Mouse (Mus musculus) hindbrain, embryonic 13.5 days (tissue): ENCODE data around the gene Il17rd. TPM values are rescaled to one million over a fixed set of nuclear protein-coding genes. Genes with fewer than 3 reads are reported as not detected.

ENCODE experiments used
- ATAC-seq: fragments of 200-750 bp; cut with Nextera tagmentation; 2 replicates; pipeline ENCODE4 v1.8.0; 2017; ENCODE audit warnings: moderate TSS enrichment; ENCODE audit not compliant: low FRiP score
- H3K27ac ChIP-seq: fragments of 300-500 bp; sonication (generic); 2 replicates; pipeline ENCODE4 v1.5.1; 2015; ENCODE audit warnings: inconsistent platforms, mild to moderate bottlenecking, moderate library complexity
- H3K27me3 ChIP-seq: fragments of 300-500 bp; sonication (generic); 2 replicates; pipeline ENCODE4 v1.6.1; 2015; ENCODE audit warnings: mild to moderate bottlenecking, inconsistent platforms
- H3K36me3 ChIP-seq: fragments of 300-500 bp; sonication (generic); 2 replicates; pipeline ENCODE4 v1.6.1; 2015; ENCODE audit warnings: mild to moderate bottlenecking, inconsistent platforms
- H3K4me1 ChIP-seq: fragments of 300-500 bp; sonication (generic); replicated peaks from 2 replicates; pipeline ENCODE4 v1.6.1; 2015; ENCODE audit warnings: inconsistent platforms
- H3K4me2 ChIP-seq: fragments of 300-500 bp; sonication (generic); 2 replicates; pipeline ENCODE4 v1.6.1; 2015; ENCODE audit warnings: inconsistent platforms, mild to moderate bottlenecking, moderate library complexity
- H3K4me3 ChIP-seq: fragments of 300-500 bp; sonication (generic); 2 replicates; pipeline ENCODE4 v1.5.1; 2015; ENCODE audit warnings: mild to moderate bottlenecking, inconsistent platforms
- H3K9ac ChIP-seq: fragments of 300-500 bp; sonication (generic); 2 replicates; pipeline ENCODE4 v1.6.1; 2015; ENCODE audit warnings: mild to moderate bottlenecking, inconsistent platforms
- H3K9me3 ChIP-seq: fragments of 300-500 bp; sonication (generic); 2 replicates; pipeline ENCODE4 v1.6.1; 2016; ENCODE audit warnings: inconsistent platforms
- WGBS: fragments of 180-500 bp; shearing (Covaris S2); methylation state at CpG from one replicate; pipeline ENCODE4 v1.1.7; 2015; 5-methylcytosine and 5-hydroxymethylcytosine counted together
- polyA plus RNA-seq: library from polyadenylated mRNA; unstranded; fragments of >200 nt; fragmentation: Nextera tagmentation; extraction: Ambion mirVana; gene quantifications from 2 replicates; pipeline ENCODE4 v1.2.1, GENCODE M21; 2015

Il17rd gene
- polyA plus RNA-seq, 1 experiment from 2014 or later = 3.4 TPM

DNA sequence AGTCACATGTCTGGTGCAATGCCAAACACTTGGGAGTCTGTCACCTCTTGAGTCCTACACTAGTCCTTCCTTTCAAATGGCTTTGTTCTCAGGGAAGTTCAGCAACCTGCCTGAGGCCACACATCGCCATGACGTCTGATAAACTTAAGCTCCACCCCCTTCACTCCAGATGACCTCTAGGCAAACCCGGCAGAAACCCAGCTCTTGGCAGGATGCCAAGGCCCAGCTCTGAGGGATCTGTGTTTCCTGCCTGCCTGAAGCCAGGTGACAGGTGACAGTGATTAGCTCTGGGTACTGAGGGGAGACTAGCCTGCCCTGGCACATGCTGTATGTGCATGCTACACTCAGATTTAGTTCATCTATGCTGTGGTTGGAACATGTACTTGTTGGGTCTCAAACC lies 33.2 kb downstream of the Il17rd start:
- Histone ChIP-seq H3K9ac (no peak overlapping the region), H3K4me3 (no peak overlapping the region), H3K9me3 (no peaks in the 10 kb centered on the region), H3K4me2 (no peak overlapping the region), H3K27me3 (peaks cover 2% of the 10 kb centered on the region; the same call in 1 of the 2 replicates), H3K4me1 (peaks cover 84% of the 10 kb centered on the region), H3K27ac (no peak overlapping the region), H3K36me3 (no peaks in the 10 kb centered on the region)
- no peak for ATAC-seq
- whole genome bisulfite sequencing = 26% methylated on average over 3 of the region's 3 CpGs

DNA sequence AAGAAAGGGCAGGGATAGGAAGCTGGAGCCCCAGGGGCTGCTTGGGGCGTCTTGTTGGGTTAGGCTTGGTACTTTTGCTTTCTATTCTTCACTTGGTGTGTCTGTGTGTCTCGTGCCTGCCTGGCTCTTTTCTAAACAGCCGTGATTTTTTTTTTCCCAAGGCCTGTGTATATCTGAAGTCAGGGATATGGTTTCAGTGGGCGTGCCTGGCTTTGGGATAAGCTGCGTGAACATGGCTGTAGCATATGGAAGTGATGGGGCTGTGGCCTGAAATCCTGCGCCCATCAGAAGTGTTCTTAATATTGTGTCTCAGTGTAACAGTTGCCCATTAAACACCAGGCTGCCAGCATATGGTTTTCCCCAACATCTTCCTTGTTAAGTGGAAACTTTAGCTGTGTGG lies 36.3 kb downstream of the Il17rd start:
- WGBS = 79% methylated on average over 6 of the region's 6 CpGs
- no peaks in the 10 kb centered on the region for H3K36me3 ChIP-seq
- H3K4me3 ChIP-seq = no peak overlapping the region
- H3K9ac ChIP-seq = no peak overlapping the region
- no peaks in the 10 kb centered on the region for H3K27me3 ChIP-seq
- ATAC-seq = no peak
- H3K27ac ChIP-seq = no peak overlapping the region
- H3K4me2 ChIP-seq = no peak overlapping the region
- H3K9me3 ChIP-seq = no peaks in the 10 kb centered on the region
- peaks cover 60% of the 10 kb centered on the region for H3K4me1 ChIP-seq

GRCm38 (mm10) chr14:27075909-27076521 lies 37.3 kb downstream of the Il17rd start:
- no peak overlapping the region for H3K27ac ChIP-seq
- no peak overlapping the region for H3K4me2 ChIP-seq
- no peak for ATAC-seq
- H3K4me3 ChIP-seq = no peak overlapping the region
- no peaks in the 10 kb centered on the region for H3K27me3 ChIP-seq
- no peaks in the 10 kb centered on the region for H3K9me3 ChIP-seq
- WGBS = 54% methylated on average over 8 of the region's 8 CpGs
- peaks cover 50% of the 10 kb centered on the region for H3K4me1 ChIP-seq
- no peaks in the 10 kb centered on the region for H3K36me3 ChIP-seq
- H3K9ac ChIP-seq = no peak overlapping the region

- Histone ChIP-seq H3K36me3 (no peaks in the 10 kb centered on the region), H3K9me3 (no peaks in the 10 kb centered on the region), H3K27ac (no peak overlapping the region), H3K4me1 (peaks cover 46% of the 10 kb centered on the region), H3K4me2 (no peak overlapping the region), H3K9ac (no peak overlapping the region), H3K4me3 (no peak overlapping the region), H3K27me3 (no peaks in the 10 kb centered on the region)
- no peak for ATAC-seq
- WGBS = 85% methylated on average over 2 of the region's 2 CpGs
Measured at GRCm38 (mm10) chr14:27076522-27076920, 37.8 kb downstream of the Il17rd start.

- Histone ChIP-seq H3K4me3 (no peak overlapping the region), H3K9ac (no peak overlapping the region), H3K36me3 (no peaks in the 10 kb centered on the region; the same call in 1 of the 2 replicates), H3K4me2 (no peak overlapping the region), H3K27ac (no peak overlapping the region), H3K4me1 (peaks cover 4% of the 10 kb centered on the region; the same call in 1 of the 2 replicates), H3K27me3 (no peaks in the 10 kb centered on the region), H3K9me3 (no peaks in the 10 kb centered on the region)
- WGBS = 75% methylated on average over 5 of the region's 5 CpGs
- no peak for ATAC-seq
Measured at GRCm38 (mm10) chr14:27081536-27082275, 43.0 kb downstream of the Il17rd start.

DNA sequence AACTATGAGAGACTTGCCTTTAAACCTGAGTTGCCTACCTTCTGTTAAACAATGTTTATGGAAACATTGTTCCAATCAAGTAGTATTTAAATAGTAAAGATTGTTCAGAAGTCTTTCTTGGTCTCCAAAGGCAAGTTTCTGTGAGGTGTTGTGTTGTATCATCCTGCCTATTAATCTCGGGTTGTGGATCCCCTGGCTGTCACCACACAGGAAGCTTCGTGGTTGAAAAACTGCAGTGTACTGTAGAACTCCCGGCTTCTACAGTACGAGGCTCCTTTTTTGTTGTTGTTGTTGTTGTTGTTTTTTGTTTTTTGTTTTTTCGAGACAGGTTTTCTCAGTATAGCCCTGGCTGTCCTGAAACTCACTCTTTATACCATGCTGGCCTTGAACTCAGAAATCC lies 46.7 kb downstream of the Il17rd start:
- WGBS = 92% methylated on average over 5 of the region's 5 CpGs
- no peak for ATAC-seq
- H3K4me1 ChIP-seq = no peaks in the 10 kb centered on the region

GRCm38 (mm10) chr14:27085999-27086398 lies 47.3 kb downstream of the Il17rd start:
- Histone ChIP-seq H3K27me3 (no peaks in the 10 kb centered on the region), H3K4me1 (no peaks in the 10 kb centered on the region), H3K9me3 (no peaks in the 10 kb centered on the region), H3K36me3 (peaks cover 3% of the 10 kb centered on the region; the same call in 1 of the 2 replicates), H3K4me2 (no peak overlapping the region), H3K4me3 (no peak overlapping the region), H3K9ac (no peak overlapping the region), H3K27ac (no peak overlapping the region)
- no peak for ATAC-seq
- 79% methylated on average over 4 of the region's 4 CpGs for WGBS

More for the DNA sequence above, 46.7 kb downstream of the Il17rd start:
- Histone ChIP-seq H3K36me3 (peaks cover 3% of the 10 kb centered on the region; the same call in 1 of the 2 replicates), H3K27ac (no peak overlapping the region), H3K4me2 (no peak overlapping the region), H3K9ac (no peak overlapping the region), H3K9me3 (no peaks in the 10 kb centered on the region), H3K4me3 (no peak overlapping the region), H3K27me3 (no peaks in the 10 kb centered on the region)

DNA sequence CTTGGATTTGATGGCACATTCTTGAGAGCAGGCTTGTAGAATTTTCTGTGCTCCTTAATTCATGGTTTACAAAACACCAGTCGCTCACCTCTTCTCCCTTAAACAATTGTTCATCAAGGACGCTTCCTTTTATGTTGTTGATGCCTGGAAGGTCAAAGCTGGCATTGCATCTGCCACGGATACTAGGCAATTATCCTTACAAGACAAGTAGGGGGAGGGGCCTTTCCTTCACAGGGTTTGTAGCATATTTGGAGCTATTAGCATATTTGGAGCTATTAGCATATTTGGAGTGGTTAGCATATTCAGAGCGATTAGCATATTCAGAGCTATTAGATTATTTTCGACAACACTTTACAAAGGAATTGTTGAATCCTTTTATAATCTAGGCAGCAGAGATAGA lies 55.5 kb downstream of the Il17rd start:
- Histone ChIP-seq H3K4me2 (no peak overlapping the region), H3K4me3 (no peak overlapping the region), H3K27me3 (no peaks in the 10 kb centered on the region), H3K36me3 (peaks cover 1% of the 10 kb centered on the region; the same call in 1 of the 2 replicates), H3K9ac (no peak overlapping the region), H3K27ac (no peak overlapping the region), H3K9me3 (no peaks in the 10 kb centered on the region), H3K4me1 (peaks cover 10% of the 10 kb centered on the region)
- WGBS = 57% methylated on average over 5 of the region's 5 CpGs
- no peak for ATAC-seq

- H3K9me3 ChIP-seq = no peaks in the 10 kb centered on the region
- no peak overlapping the region for H3K4me3 ChIP-seq
- H3K4me1 ChIP-seq = peaks cover 10% of the 10 kb centered on the region
- H3K27me3 ChIP-seq = no peaks in the 10 kb centered on the region
- no peak overlapping the region for H3K27ac ChIP-seq
- H3K4me2 ChIP-seq = no peak overlapping the region
- H3K9ac ChIP-seq = no peak overlapping the region
- ATAC-seq = no peak
- 66% methylated on average over 9 of the region's 9 CpGs for WGBS
- H3K36me3 ChIP-seq = peaks cover 10% of the 10 kb centered on the region
Measured at GRCm38 (mm10) chr14:27096133-27096532, 57.4 kb downstream of the Il17rd start.

DNA sequence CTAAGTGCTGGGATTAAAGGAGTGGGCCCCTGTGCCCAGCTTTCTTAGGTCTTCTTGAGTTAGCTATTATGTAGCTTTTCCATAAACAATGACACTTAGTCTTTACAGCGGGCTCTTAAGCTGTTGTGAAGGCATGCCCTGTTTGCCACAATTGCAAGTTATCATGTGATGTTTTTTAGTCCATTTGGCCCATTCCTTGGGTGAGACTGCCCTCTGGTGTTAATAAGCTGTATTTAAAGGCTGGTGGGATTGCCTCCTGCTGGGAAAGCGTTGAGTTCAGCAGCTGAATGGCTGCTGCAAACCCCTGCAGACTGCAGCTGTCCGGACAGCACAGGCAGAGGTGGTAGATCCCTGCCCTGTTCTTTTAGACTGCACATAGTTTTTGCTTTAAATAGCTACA lies 58.0 kb downstream of the Il17rd start:
- no peak for ATAC-seq
- no peak overlapping the region for H3K4me2 ChIP-seq
- H3K9ac ChIP-seq = no peak overlapping the region
- H3K27ac ChIP-seq = no peak overlapping the region
- peaks cover 12% of the 10 kb centered on the region for H3K36me3 ChIP-seq
- no peak overlapping the region for H3K4me3 ChIP-seq
- no peaks in the 10 kb centered on the region for H3K9me3 ChIP-seq
- H3K4me1 ChIP-seq = peaks cover 14% of the 10 kb centered on the region
- WGBS = 9% methylated on average over 3 of the region's 3 CpGs
- no peaks in the 10 kb centered on the region for H3K27me3 ChIP-seq

DNA sequence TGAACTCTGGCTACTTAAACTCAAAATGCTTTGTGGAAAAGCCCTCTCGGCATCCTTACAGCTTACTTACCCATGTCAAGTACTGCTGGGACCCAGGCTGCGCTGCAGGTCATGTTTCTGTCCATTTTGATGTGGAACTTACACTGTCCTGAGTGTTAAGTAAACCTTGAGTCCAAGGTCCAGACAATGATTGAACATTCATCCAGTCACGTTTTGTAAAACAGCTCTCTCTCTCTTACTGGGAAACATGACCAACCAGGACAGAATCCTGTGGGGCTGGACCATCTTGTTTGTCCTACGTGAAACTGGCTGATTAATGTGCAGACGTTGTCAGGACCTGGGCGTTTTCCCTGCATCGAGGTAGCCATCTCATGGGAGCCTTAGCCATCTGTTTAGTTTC lies 63.0 kb downstream of the Il17rd start:
- H3K27ac ChIP-seq = no peak overlapping the region
- no peak overlapping the region for H3K4me2 ChIP-seq
- H3K36me3 ChIP-seq = peaks cover 12% of the 10 kb centered on the region
- 0 out of 2 replicates have a peak overlapping the region, but pooled peaks have one; percentile 8 for H3K9ac ChIP-seq
- no peak overlapping the region for H3K4me3 ChIP-seq
- WGBS = 55% methylated on average over 7 of the region's 7 CpGs
- ATAC-seq = no peak
- no peaks in the 10 kb centered on the region for H3K9me3 ChIP-seq
- no peaks in the 10 kb centered on the region for H3K27me3 ChIP-seq
- peaks cover 19% of the 10 kb centered on the region for H3K4me1 ChIP-seq

DNA sequence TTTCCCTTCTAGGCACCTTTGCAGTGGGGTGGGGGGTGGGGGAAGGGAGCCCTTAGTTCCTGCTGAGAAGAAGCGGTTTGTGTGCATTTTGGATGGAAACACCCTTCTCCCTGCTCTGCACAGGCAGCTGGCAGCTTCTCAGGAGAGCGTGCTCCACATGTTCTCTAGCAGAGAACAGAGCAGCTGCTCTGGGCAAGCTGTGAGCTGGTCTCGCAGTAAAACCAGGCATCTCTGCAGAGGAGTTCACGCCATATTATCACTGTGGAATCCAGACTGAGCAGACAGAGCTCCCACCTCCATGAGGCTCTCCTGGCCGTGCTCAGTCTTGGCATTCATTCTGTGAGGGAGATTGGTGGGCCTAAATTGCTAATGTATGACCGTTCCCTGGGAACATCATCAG lies 64.0 kb downstream of the Il17rd start:
- H3K27ac ChIP-seq = peak overlapping the region; percentile 62
- no peaks in the 10 kb centered on the region for H3K27me3 ChIP-seq
- H3K9ac ChIP-seq = no peak overlapping the region
- no peak overlapping the region for H3K4me3 ChIP-seq
- H3K4me1 ChIP-seq = peaks cover 19% of the 10 kb centered on the region
- no peak overlapping the region for H3K4me2 ChIP-seq
- H3K9me3 ChIP-seq = no peaks in the 10 kb centered on the region
- H3K36me3 ChIP-seq = peaks cover 12% of the 10 kb centered on the region
- 59% methylated on average over 6 of the region's 6 CpGs for WGBS
- ATAC-seq = no peak
